Mouse (Mus musculus): ENCODE results near the gene Phf10. TPM values are rescaled to one million over a fixed set of nuclear protein-coding genes. Genes with fewer than 3 reads are reported as not detected.
A peak's percentile ranks its signal among the peaks of the same experiment; 100 is the strongest.
"Not testable (repeated sequence)": the region's sequence is repeated elsewhere in the genome, so short reads cannot be mapped to it uniquely, and the experiment has no call there.

Phf10 gene
- polyA plus RNA-seq (2015; fragmentation: Nextera tagmentation; extraction: Ambion mirVana): 39.1 and 39.4 TPM in 2 replicates

- Histone ChIP-seq H3K4me3 (peak within 1 kb of the TSS; percentile 79), H3K27ac (peak within 1 kb of the TSS; percentile 83), H3K9ac (peak within 1 kb of the TSS; percentile 79), H3K4me2 (peak within 1 kb of the TSS; percentile 91)
- H3K4me1 ChIP-seq, H3K9me3 ChIP-seq, H3K36me3 ChIP-seq, H3K27me3 ChIP-seq: not testable (repeated sequence)
- under 1% methylated on average over 43 of the region's 100 CpGs for WGBS
- ATAC-seq (ENCODE audit: borderline replicate concordance, extremely low read depth, low FRiP score, low TSS enrichment): peak; percentile 86
These were observed at the start of gene Phf10 for GRCm38 (mm10) chr17:14960951-14961556. Phf10 (minus strand) TSS chr17:14961273.

DNA sequence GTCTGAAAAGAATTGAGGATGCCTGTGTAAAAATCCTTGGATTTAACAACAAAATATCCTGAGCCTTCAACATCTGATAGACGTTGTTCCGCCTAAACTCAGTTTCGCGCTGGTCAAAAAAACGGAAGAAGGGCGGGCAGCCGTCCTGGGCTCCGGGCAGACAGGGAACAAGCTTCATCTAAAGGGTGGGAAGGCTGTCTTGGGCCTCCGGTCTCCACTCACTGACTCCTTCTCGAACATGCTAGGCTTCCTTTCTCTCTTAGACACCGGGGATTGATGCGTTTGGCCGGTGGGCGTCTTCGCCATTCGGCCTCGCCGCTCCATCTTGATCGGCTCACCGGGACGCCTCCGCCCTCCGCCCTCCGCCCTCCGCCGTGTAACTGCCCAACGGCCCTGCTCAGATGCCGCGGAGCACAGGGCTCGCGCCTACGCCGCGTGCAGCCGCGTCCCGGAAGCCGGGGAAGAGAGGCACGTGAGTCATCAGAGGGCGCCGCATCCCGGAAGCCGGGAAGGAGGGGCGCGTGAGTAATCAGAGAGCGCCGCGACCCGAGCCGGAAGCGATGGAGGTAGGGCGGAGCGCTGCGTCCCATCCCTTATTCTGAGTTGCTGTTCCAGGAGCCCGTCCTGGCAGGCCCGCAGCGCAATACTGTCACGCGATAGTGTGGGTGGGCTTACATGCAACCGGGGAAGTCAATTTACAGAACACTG is 48.8 kb upstream of the Phf10 start, which contains the start of gene Gm3435:
Gene Gm3435 (plus strand): TSS at position 471 of the 708 bp plus-strand sequence.
- not testable (repeated sequence) for H3K27ac ChIP-seq, H3K4me1 ChIP-seq, H3K4me2 ChIP-seq, H3K9ac ChIP-seq, H3K36me3 ChIP-seq, H3K9me3 ChIP-seq, H3K27me3 ChIP-seq, H3K4me3 ChIP-seq
- no CpG with 5 or more reads among the region's 60 CpGs for WGBS
- ATAC-seq (ENCODE audit: borderline replicate concordance, extremely low read depth, low FRiP score, low TSS enrichment): peak; percentile 97

DNA sequence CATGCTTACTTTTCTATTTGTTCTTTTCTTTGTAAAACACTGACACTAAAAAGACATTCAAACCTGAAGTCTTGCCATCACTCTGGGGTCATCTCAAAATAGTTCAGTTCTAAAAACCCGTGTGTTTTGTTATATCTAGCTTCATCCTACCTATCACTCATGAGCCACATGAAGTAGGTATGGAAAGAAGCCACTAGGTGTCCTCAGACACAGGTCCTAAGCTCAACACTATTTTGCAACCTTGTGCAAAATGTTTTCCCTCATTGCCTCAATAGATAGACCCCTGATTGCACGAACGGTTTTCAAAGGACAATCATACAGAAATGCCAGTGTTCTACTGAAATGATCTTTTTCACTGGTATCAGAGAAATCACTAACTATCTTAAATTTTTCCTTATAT is 48.0 kb upstream of the Phf10 start:
- H3K4me1 ChIP-seq; H3K9me3 ChIP-seq; H3K4me3 ChIP-seq; H3K27ac ChIP-seq; H3K27me3 ChIP-seq; H3K36me3 ChIP-seq; H3K9ac ChIP-seq; H3K4me2 ChIP-seq; ATAC-seq (ENCODE audit: borderline replicate concordance, extremely low read depth, low FRiP score, low TSS enrichment): not testable (repeated sequence)
- no CpG with 5 or more reads among the region's 3 CpGs for WGBS

- H3K27me3 ChIP-seq; H3K9ac ChIP-seq; H3K4me2 ChIP-seq; H3K4me3 ChIP-seq; ATAC-seq (ENCODE audit: borderline replicate concordance, extremely low read depth, low FRiP score, low TSS enrichment); H3K4me1 ChIP-seq; H3K27ac ChIP-seq; H3K9me3 ChIP-seq; H3K36me3 ChIP-seq: not testable (repeated sequence)
- no CpG with 5 or more reads among the region's 4 CpGs for WGBS
These were observed 39.0 kb upstream of the Phf10 start for GRCm38 (mm10) chr17:15000047-15000446.

- H3K4me1 ChIP-seq, H3K9me3 ChIP-seq: not testable (repeated sequence)
These were observed 33.1 kb upstream of the Phf10 start for GRCm38 (mm10) chr17:14994140-14994539.

DNA sequence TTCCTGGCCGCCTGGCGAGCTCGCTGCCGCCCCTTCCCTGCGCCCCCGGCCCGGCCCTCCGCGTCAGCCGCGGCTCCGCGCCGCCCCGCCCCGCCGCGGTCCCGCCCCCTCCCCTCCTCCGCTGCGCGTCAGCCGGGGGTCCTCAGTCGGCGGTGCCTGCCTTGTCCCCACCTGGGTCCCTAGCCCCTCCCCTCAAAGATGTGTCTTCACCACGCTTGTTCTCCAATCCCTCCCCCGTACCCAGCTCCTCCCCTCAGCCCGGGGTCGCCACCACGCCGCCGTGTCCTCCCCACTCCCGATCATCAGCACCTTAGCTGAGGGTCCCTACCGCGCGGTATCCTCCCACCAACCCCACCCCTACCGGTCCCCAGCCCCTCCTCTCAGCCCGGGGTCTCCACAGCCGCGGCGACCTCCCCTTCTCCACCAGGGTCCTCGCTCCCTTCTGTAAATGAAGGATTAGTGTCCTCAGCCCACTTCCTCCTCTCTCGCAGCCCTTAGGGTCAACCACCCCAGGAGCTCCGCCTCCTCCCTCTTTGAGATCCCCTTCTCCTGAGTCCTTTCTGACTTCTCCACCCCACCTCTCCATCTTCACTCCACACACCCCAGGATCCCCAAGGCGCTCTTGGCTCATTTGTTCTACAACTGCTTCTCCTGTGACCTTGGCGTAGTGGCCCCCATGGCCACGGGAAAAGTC is 32.2 kb upstream of the Phf10 start:
- H3K9ac ChIP-seq, H3K27ac ChIP-seq, H3K36me3 ChIP-seq, H3K9me3 ChIP-seq, H3K4me1 ChIP-seq, H3K4me2 ChIP-seq, H3K4me3 ChIP-seq, H3K27me3 ChIP-seq: not testable (repeated sequence)
- no CpG with 5 or more reads among the region's 47 CpGs for WGBS
- peak; percentile 89 for ATAC-seq (ENCODE audit: borderline replicate concordance, extremely low read depth, low FRiP score, low TSS enrichment)

More at GRCm38 (mm10) chr17:14994140-14994539, 33.1 kb upstream of the Phf10 start:
- not testable (repeated sequence) for ATAC-seq (ENCODE audit: borderline replicate concordance, extremely low read depth, low FRiP score, low TSS enrichment); H3K9ac ChIP-seq; H3K4me3 ChIP-seq; H3K27ac ChIP-seq; H3K36me3 ChIP-seq; H3K27me3 ChIP-seq; H3K4me2 ChIP-seq
- WGBS: no CpG with 5 or more reads among the region's 5 CpGs

- H3K4me2 ChIP-seq, H3K4me3 ChIP-seq, H3K36me3 ChIP-seq, H3K27me3 ChIP-seq, H3K4me1 ChIP-seq, H3K9me3 ChIP-seq, H3K27ac ChIP-seq, H3K9ac ChIP-seq: not testable (repeated sequence)
- WGBS: no CpG with 5 or more reads among the region's 98 CpGs
- ATAC-seq (ENCODE audit: borderline replicate concordance, extremely low read depth, low FRiP score, low TSS enrichment): peak; percentile 83
These were observed 31.6 kb upstream of the Phf10 start for GRCm38 (mm10) chr17:14992522-14993138.

- not testable (repeated sequence) for H3K27ac ChIP-seq; H3K4me3 ChIP-seq; H3K27me3 ChIP-seq; H3K4me1 ChIP-seq; H3K9ac ChIP-seq; ATAC-seq (ENCODE audit: borderline replicate concordance, extremely low read depth, low FRiP score, low TSS enrichment); H3K36me3 ChIP-seq; H3K9me3 ChIP-seq; H3K4me2 ChIP-seq
- WGBS: 79% methylated on average over 4 of the region's 5 CpGs
These were observed 29.1 kb upstream of the Phf10 start for GRCm38 (mm10) chr17:14990116-14990702.

- H3K4me3 ChIP-seq: not testable (repeated sequence)
- no CpG with 5 or more reads among the region's 60 CpGs for WGBS
These were observed 17.4 kb upstream of the Phf10 start, which contains the start of the genes 9030025P20Rik and Gm3417 for GRCm38 (mm10) chr17:14978362-14979038. 9030025P20Rik (plus strand) TSS chr17:14978468. Gm3417 (minus strand) TSS chr17:14978790.

GRCm38 (mm10) chr17:14977718-14978361 is 16.8 kb upstream of the Phf10 start:
- not testable (repeated sequence) for H3K9me3 ChIP-seq; H3K4me3 ChIP-seq; H3K9ac ChIP-seq; H3K36me3 ChIP-seq; H3K27ac ChIP-seq; H3K4me1 ChIP-seq; H3K27me3 ChIP-seq; ATAC-seq (ENCODE audit: borderline replicate concordance, extremely low read depth, low FRiP score, low TSS enrichment)
- H3K4me2 ChIP-seq: peak overlapping the region; percentile 31; the same call in 1 of the 2 replicates
- WGBS: 0% methylated on average over 4 of the region's 7 CpGs

More at GRCm38 (mm10) chr17:14978362-14979038, 17.4 kb upstream of the Phf10 start, which contains the start of the genes 9030025P20Rik and Gm3417:
- not testable (repeated sequence) for H3K27ac ChIP-seq, H3K9me3 ChIP-seq, H3K4me1 ChIP-seq, H3K36me3 ChIP-seq, H3K9ac ChIP-seq, H3K27me3 ChIP-seq
- H3K4me2 ChIP-seq: peak within 1 kb of the TSS; percentile 31; the same call in 1 of the 2 replicates
- ATAC-seq (ENCODE audit: borderline replicate concordance, extremely low read depth, low FRiP score, low TSS enrichment): peak; percentile 97

Measured in lung, embryonic 15.5 days (tissue).